Mouse (Mus musculus) cerebellum, postnatal 14 days (tissue): ENCODE measurements at regions not wholly inside any gene's neighbourhood (a gene's known extent, or its start where the extent isn't known, plus 50 kb on each side); places are given as distances from the start of the nearest gene placed in this dataset.
"Not testable (repeated sequence)": the region's sequence is repeated elsewhere in the genome, so short reads cannot be mapped to it uniquely, and the experiment has no call there.

Experiments used
- DNase-seq, 2 experiments: peaks; one replicate each; pipeline ENCODE4 v3.0.0; 2021; ENCODE audit warnings: mixed read lengths in 2 of 2

DNA sequence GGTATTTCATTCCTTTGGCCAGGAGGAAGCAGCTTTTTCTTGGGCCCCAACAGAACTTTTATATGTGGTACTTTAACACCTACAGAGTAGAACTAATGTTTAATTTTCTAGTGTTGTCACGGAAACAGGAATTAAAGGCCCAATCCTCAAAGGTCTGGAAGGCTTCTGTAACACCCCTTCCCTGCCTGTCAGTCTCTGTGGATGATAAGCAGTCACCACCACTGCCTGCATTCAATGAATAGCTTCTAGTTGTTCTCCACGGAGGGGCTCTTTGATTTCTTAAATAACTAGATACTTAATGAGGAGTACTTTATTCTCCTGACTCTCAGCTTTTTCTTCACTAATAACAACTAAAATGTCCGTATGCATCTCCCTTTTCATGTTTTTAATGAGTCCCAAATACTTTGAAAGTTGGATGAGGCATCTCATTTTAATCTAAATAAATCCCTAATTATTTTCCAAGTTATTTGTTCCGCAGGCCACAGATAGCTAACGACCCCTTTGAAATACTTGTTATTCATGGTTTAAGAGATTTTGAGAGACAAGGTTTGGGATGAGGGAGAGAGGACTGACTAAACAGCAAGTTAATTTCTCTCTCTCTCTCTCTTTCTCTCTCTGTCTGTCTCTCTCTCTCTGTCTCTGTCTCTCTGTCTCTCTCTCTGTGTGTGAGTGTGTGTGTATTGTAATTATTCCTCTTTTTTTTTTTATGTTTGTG lies 686.0 kb upstream of the Ghitm start:
- no peak for DNase-seq

DNA sequence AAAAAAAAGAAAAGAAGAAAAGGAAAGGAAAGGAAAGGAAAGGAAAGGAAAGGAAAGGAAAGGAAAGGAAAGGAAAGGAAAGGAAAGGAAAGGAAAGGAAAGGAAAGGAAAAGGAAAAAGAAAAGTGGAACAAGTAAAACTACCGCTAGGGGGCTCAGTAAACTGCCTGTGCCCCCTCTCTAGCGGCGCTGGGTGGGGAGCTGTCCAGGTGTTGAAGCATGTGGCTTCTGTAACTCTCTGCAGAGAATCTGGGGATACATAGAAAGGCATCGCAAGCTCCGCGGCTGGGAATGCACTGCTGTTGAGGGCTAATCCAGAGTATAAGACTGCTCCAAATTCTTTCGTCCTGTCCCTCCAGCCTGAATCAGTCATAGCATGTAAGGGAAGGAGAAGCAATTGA lies 684.9 kb upstream of the Ghitm start:
- DNase-seq, result peak in 1 of 2 experiments; percentile 2

DNA sequence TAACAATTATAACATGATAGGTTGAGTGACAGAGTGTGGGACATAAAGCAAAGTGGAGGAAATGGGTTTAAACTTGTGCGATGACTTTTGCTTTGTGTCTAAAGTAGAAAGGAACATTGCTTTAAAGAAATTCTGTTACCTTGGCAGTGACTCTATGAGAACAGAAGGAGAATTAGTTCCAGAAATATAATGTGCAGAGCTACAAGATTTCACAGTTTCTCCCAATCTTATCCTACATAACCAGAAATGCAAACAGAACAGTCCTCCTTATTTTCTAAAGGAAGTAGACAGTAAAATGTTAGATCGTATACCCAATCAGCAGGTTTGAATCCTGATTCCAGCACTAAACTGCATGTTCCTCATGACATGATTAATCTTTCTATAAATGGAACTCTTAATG lies 660.6 kb upstream of the Ghitm start:
- no peak for DNase-seq

DNA sequence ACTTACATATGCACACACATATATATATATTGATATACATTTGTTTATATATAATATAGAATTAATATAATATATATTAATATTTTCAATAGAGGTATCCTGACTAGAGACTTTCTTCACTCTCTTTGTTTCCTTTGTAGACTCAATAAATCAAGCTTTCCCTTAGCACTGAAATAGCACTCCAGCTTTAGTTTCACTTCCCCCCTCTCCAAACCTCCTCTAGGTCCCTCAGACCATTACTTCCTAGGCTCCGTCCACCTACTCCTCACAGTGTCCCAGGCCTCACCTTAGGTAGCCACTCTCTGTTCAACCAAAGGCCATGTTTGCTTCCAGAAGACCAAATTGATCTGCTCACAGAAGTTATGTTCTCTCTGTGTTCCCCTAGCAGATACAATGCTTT lies 630.7 kb upstream of the Ghitm start:
- no peak for DNase-seq

DNA sequence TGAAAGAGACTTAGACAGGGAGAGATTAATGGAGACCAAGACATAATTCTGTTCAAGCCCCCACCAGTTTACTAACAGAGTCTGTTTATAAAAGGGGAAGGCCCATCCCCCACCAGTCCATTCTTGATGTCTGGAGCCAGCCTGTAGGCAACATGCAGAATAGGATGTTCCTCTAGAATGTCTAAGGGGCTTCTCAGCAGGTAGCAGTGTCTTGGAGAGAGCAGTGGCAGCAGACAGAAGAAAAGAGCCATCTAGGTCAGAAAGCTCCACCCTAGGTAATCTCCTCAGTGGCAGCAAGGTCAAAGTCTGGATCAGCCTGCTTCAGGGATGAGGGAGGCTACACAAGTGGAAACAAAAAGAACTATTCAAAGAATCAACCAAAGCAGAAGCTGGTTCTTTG lies 614.6 kb upstream of the Ghitm start:
- DNase-seq, result not testable (repeated sequence)

DNA sequence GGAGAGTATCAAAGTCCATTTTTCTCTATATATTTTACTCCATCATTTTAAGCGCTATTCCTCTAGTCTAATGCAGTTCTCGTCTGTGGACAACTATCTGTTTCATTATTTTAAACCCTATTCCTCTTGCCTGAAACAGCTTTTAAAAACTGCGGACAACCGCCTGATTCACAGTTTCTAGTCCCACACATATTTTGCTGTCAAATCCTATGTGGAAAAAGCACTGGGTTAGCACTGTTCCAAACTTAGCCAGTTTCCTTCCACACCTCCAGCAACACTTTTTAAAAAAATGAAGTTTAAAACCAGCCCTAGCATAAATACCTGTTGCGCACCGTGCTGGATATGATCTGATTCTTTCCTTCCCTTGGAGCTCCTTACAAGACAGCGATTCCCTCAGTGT lies 614.1 kb upstream of the Ghitm start:
- DNase-seq, result no peak

DNA sequence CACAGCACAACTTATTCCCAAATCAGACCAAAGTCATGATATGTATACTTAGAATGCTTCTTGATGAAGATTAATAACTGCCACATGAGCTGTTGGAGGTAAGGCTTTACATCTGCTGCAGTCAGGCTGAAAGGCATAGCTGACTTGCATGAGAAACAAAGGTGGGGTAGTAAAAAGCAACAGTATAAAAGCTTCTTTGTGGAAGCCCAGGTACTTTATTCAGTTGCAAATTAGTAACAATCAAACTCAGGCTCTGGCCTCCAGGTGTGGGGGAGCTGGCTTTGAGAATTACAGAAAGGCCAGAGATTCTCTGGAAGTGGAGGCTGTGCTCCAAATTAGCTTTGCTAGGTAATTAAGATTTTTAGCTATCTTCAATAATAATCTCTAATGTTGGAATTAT lies 608.0 kb upstream of the Ghitm start:
- no peak for DNase-seq

DNA sequence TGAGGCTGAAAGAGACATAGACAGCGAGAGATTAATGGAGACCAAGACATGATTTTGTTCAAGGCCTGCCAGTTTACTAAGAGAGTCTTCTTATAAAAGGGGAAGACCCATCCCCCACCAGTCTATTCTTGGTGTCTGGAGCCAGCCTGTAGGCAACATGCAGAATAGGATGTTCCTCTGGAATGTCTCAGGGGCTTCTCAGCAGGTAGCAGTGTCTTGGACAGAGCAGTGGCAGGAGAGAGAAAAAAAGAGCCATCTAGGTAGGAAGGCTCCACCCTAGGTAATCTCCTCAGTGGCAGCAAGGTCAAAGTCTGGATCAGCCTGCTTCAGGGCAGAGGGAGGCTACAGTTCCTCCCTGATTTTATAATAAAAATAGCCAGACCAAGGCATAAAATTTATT lies 607.4 kb upstream of the Ghitm start:
- not testable (repeated sequence) for DNase-seq
